In the genomic region with DNA sequence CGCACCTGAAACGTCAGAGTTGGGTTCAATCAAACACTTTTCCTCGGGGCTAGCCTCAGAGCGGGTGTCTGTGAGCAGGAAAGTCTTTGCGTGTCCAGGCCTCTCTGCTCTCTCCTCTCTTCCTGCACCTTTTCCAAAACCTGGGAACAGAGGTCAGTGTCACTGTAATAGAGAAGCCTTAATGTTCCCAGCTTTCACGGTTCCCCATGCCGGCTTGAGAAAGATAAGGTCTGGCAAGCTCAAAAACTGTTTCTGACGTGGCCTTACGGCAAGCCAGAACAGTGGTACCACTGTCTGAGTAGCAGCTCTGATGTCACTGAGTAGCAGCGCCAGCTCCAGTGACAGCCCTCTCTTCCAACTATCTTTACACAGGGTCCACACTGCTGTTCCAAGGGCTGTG, we compare ENCODE assay signal across 8 mouse cellular contexts. TPM values are rescaled to one million over a fixed set of nuclear protein-coding genes. Genes with fewer than 3 reads are reported as not detected.
DNase-seq lines count a peak whose midpoint lies in the region; ATAC-seq lines count a peak whose summit lies in the region.

No protein-coding gene starts in this region.

- peak overlapping the region; percentile 60 for H3K4me3 ChIP-seq in kidney, embryonic 14.5 days (ENCODE audit: low read length)
- peak overlapping the region; percentile 72 for H3K4me3 ChIP-seq in brown adipose tissue, adult 24 weeks (ENCODE audit: insufficient read depth, low read depth, low read length)
- peak overlapping the region; percentile 59 for H3K4me3 ChIP-seq in hindbrain, embryonic 14.5 days (replicated peaks; ENCODE audit: low read length)
- H3K4me3 ChIP-seq in midbrain, embryonic 14.5 days (replicated peaks; ENCODE audit: low read depth, low read length), result peak overlapping the region; percentile 59

- no peak for DNase-seq in kidney, adult 8-10 months
- no peak for DNase-seq in hindbrain, embryonic 14.5 days (ENCODE audit: low spot score)
- DNase-seq in midbrain, embryonic 14.5 days, result no peak
- DNase-seq in urinary bladder, postnatal 25 days (ENCODE audit: low spot score), result no peak
- no peak for DNase-seq in cerebellum, postnatal 4 days (ENCODE audit: low spot score in 2 of 2)
- no peak for DNase-seq in natural killer cell, adult 2 months (ENCODE audit: low spot score in 2 of 2)

- WGBS in kidney, embryonic 14.5 days, result 48% methylated on average over 10 of the region's 10 CpGs
- 65% methylated on average over 10 of the region's 10 CpGs for WGBS in hindbrain, embryonic 14.5 days
- WGBS in midbrain, embryonic 14.5 days, result 67% methylated on average over 10 of the region's 10 CpGs

- H3K4me1 ChIP-seq in kidney, embryonic 14.5 days (ENCODE audit: control insufficient read depth, insufficient read depth, low read length), result peaks cover 19% of the 10 kb centered on the region
- peaks cover 6% of the 10 kb centered on the region; the same call in 1 of the 2 replicates for H3K4me1 ChIP-seq in brown adipose tissue, adult 24 weeks (ENCODE audit: control insufficient read depth, insufficient read depth, insufficient read length, low read length)
- peaks cover 17% of the 10 kb centered on the region for H3K4me1 ChIP-seq in hindbrain, embryonic 14.5 days (replicated peaks; ENCODE audit: control insufficient read depth, insufficient read depth, low read length)
- H3K4me1 ChIP-seq in midbrain, embryonic 14.5 days (ENCODE audit: control insufficient read depth, insufficient read depth, low read length), result peaks cover 19% of the 10 kb centered on the region

- peaks cover 45% of the 10 kb centered on the region for H3K36me3 ChIP-seq in kidney, embryonic 14.5 days (ENCODE audit: control insufficient read depth, insufficient read depth, low read length)
- H3K36me3 ChIP-seq in hindbrain, embryonic 14.5 days (replicated peaks; ENCODE audit: control insufficient read depth, insufficient read depth), result peaks cover 43% of the 10 kb centered on the region
- H3K36me3 ChIP-seq in midbrain, embryonic 14.5 days (ENCODE audit: control insufficient read depth, insufficient read depth, low read length), result peaks cover 52% of the 10 kb centered on the region

- no peaks in the 10 kb centered on the region for H3K9me3 ChIP-seq in kidney, embryonic 14.5 days (ENCODE audit: control insufficient read depth, low read length)
- H3K9me3 ChIP-seq in hindbrain, embryonic 14.5 days (ENCODE audit: control insufficient read depth, low read length), result no peaks in the 10 kb centered on the region
- no peaks in the 10 kb centered on the region for H3K9me3 ChIP-seq in midbrain, embryonic 14.5 days (ENCODE audit: control insufficient read depth, low read length)

- H3K9ac ChIP-seq in kidney, embryonic 14.5 days (ENCODE audit: low read depth, low read length), result peak overlapping the region; percentile 76
- H3K9ac ChIP-seq in hindbrain, embryonic 14.5 days, result peak overlapping the region; percentile 74
- peak overlapping the region; percentile 71 for H3K9ac ChIP-seq in midbrain, embryonic 14.5 days (replicated peaks; ENCODE audit: low read length)

- no peak overlapping the region for H3K27ac ChIP-seq in kidney, embryonic 14.5 days (ENCODE audit: low read depth, low read length)
- H3K27ac ChIP-seq in brown adipose tissue, adult 24 weeks (replicated peaks; ENCODE audit: low read depth, low read length), result no peak overlapping the region
- no peak overlapping the region for H3K27ac ChIP-seq in hindbrain, embryonic 14.5 days
- no peak overlapping the region; the same call in 1 of the 2 replicates for H3K27ac ChIP-seq in midbrain, embryonic 14.5 days (replicated peaks; ENCODE audit: low read depth, low read length)

- no peak for ATAC-seq in kidney, embryonic 14.5 days (ENCODE audit: low FRiP score, low TSS enrichment)
- ATAC-seq in hindbrain, embryonic 14.5 days (ENCODE audit: low FRiP score), result no peak
- no peak for ATAC-seq in midbrain, embryonic 14.5 days (ENCODE audit: low FRiP score, low TSS enrichment)

- H3K4me2 ChIP-seq in kidney, embryonic 14.5 days (replicated peaks; ENCODE audit: low read depth, low read length), result peak overlapping the region; percentile 96
- H3K4me2 ChIP-seq in hindbrain, embryonic 14.5 days (replicated peaks), result peak overlapping the region; percentile 99
- peak overlapping the region; percentile 98 for H3K4me2 ChIP-seq in midbrain, embryonic 14.5 days (ENCODE audit: low read length)

- no peaks in the 10 kb centered on the region for H3K27me3 ChIP-seq in kidney, embryonic 14.5 days (ENCODE audit: control insufficient read depth, insufficient read depth, low read length)
- H3K27me3 ChIP-seq in hindbrain, embryonic 14.5 days (ENCODE audit: control insufficient read depth, insufficient read depth, low read length), result no peaks in the 10 kb centered on the region
- no peaks in the 10 kb centered on the region for H3K27me3 ChIP-seq in midbrain, embryonic 14.5 days (ENCODE audit: control insufficient read depth, insufficient read depth, low read length)

RNA-seq across cellular contexts. Expression of a gene that starts 0.8 kb away (rescaled TPM):
- polyA plus RNA-seq in kidney, embryonic 14.5 days (2014; fragmentation: Nextera tagmentation; extraction: Ambion mirVana), result 41.9 and 43.1 TPM in 2 replicates
- 3.0 and 6.2 TPM in 2 replicates for polyA plus RNA-seq in brown adipose tissue, adult 24 weeks (2012; ENCODE audit: insufficient read depth, insufficient read length, missing spikeins)
- polyA plus RNA-seq in hindbrain, embryonic 14.5 days (2014; fragmentation: Nextera tagmentation; extraction: Ambion mirVana), result 52.7 and 56.5 TPM in 2 replicates
- 50.4 and 72.1 TPM in 2 replicates for polyA plus RNA-seq in midbrain, embryonic 14.5 days (2014; fragmentation: Nextera tagmentation; extraction: Ambion mirVana)

RNA-seq across cellular contexts. Expression of a gene that starts 1.0 kb away (rescaled TPM):
- 157 and 195 TPM in 2 replicates for polyA plus RNA-seq in kidney, embryonic 14.5 days (2014; fragmentation: Nextera tagmentation; extraction: Ambion mirVana)
- 66.6 and 68.4 TPM in 2 replicates for polyA plus RNA-seq in brown adipose tissue, adult 24 weeks (2012; ENCODE audit: insufficient read depth, insufficient read length, missing spikeins)
- polyA plus RNA-seq in hindbrain, embryonic 14.5 days (2014; fragmentation: Nextera tagmentation; extraction: Ambion mirVana), result 95.7 and 106 TPM in 2 replicates
- polyA plus RNA-seq in midbrain, embryonic 14.5 days (2014; fragmentation: Nextera tagmentation; extraction: Ambion mirVana), result 99.1 and 105 TPM in 2 replicates

RNA-seq across cellular contexts. Expression of a gene that starts 6.7 kb away (rescaled TPM):
- polyA plus RNA-seq in kidney, embryonic 14.5 days (2014; fragmentation: Nextera tagmentation; extraction: Ambion mirVana), result 5.0 and 28.7 TPM in 2 replicates
- polyA plus RNA-seq in brown adipose tissue, adult 24 weeks (2012; ENCODE audit: insufficient read depth, insufficient read length, missing spikeins), result 1.9 and 2.5 TPM in 2 replicates
- 124 and 134 TPM in 2 replicates for polyA plus RNA-seq in hindbrain, embryonic 14.5 days (2014; fragmentation: Nextera tagmentation; extraction: Ambion mirVana)
- 113 and 646 TPM in 2 replicates for polyA plus RNA-seq in midbrain, embryonic 14.5 days (2014; fragmentation: Nextera tagmentation; extraction: Ambion mirVana)

RNA-seq across cellular contexts. Expression of a gene that starts 12.5 kb away (rescaled TPM):
- 21.1 and 23.2 TPM in 2 replicates for polyA plus RNA-seq in kidney, embryonic 14.5 days (2014; fragmentation: Nextera tagmentation; extraction: Ambion mirVana)
- 9.4 and 15.5 TPM in 2 replicates for polyA plus RNA-seq in brown adipose tissue, adult 24 weeks (2012; ENCODE audit: insufficient read depth, insufficient read length, missing spikeins)
- 9.0 and 13.7 TPM in 2 replicates for polyA plus RNA-seq in hindbrain, embryonic 14.5 days (2014; fragmentation: Nextera tagmentation; extraction: Ambion mirVana)
- 6.0 and 8.6 TPM in 2 replicates for polyA plus RNA-seq in midbrain, embryonic 14.5 days (2014; fragmentation: Nextera tagmentation; extraction: Ambion mirVana)

RNA-seq across cellular contexts. Expression of a gene that starts 17.4 kb away (rescaled TPM):
- polyA plus RNA-seq in kidney, embryonic 14.5 days (2014; fragmentation: Nextera tagmentation; extraction: Ambion mirVana), result 0.47 TPM in 1 of 2 replicates, not detected in the other
- polyA plus RNA-seq in brown adipose tissue, adult 24 weeks (2012; ENCODE audit: insufficient read depth, insufficient read length, missing spikeins), result 20.9 and 26.0 TPM in 2 replicates
- 0.64 and 0.90 TPM in 2 replicates for polyA plus RNA-seq in hindbrain, embryonic 14.5 days (2014; fragmentation: Nextera tagmentation; extraction: Ambion mirVana)
- polyA plus RNA-seq in midbrain, embryonic 14.5 days (2014; fragmentation: Nextera tagmentation; extraction: Ambion mirVana), result 0.51 TPM in 1 of 2 replicates, not detected in the other
